Mouse (Mus musculus) testis, adult 2 months (tissue): ENCODE data around the gene Gm28053. TPM values are rescaled to one million over a fixed set of nuclear protein-coding genes. Genes with fewer than 3 reads are reported as not detected.

Experiments used
- H3K27ac ChIP-seq: fragments of 200-500 bp; 2 replicates; pipeline ENCODE4 v1.5.1; 2012; ENCODE audit warnings: low read depth, low read length; ENCODE audit not compliant: control insufficient read depth, insufficient read depth
- H3K27me3 ChIP-seq: fragments of 200-500 bp; 2 replicates; pipeline ENCODE4 v1.6.1; 2012; ENCODE audit warnings: mild to moderate bottlenecking, low read length, moderate library complexity; ENCODE audit not compliant: control insufficient read depth, insufficient read depth
- H3K36me3 ChIP-seq: fragments of 200-500 bp; 2 replicates; pipeline ENCODE4 v1.6.1; 2012; ENCODE audit warnings: mild to moderate bottlenecking, low read length; ENCODE audit not compliant: control insufficient read depth, insufficient read depth
- H3K4me1 ChIP-seq: fragments of 200-500 bp; 2 replicates; pipeline ENCODE4 v1.6.1; 2012; ENCODE audit warnings: low read length; ENCODE audit not compliant: control insufficient read depth, insufficient read depth
- H3K4me3 ChIP-seq: fragments of 200-500 bp; 2 replicates; pipeline ENCODE4 v1.5.1; 2012; ENCODE audit warnings: low read depth, mild to moderate bottlenecking, low read length, moderate library complexity, mixed read lengths; ENCODE audit not compliant: control insufficient read depth
- CTCF ChIP-seq: fragments of 200-500 bp; IDR thresholded peaks from 2 replicates; pipeline ENCODE4 v1.5.1; 2012; ENCODE audit warnings: low read depth, mild to moderate bottlenecking, inconsistent platforms, low read length, moderate library complexity; ENCODE audit not compliant: control insufficient read depth, insufficient read depth, insufficient replicate concordance
- POLR2A ChIP-seq: fragments of 200-500 bp; IDR thresholded peaks from 2 replicates; pipeline ENCODE4 v1.6.1; 2012; ENCODE audit warnings: low read depth, mild to moderate bottlenecking, inconsistent platforms, low read length, moderate library complexity; ENCODE audit not compliant: control insufficient read depth
- polyA plus RNA-seq: library from polyadenylated mRNA; depleted of rRNA; stranded (reverse); fragments of >200 nt; gene quantifications from 2 replicates; pipeline ENCODE4 v1.2.3, GENCODE M21; 2012

Gene Gm28053
- polyA plus RNA-seq, 1 experiment, result not detected

DNA sequence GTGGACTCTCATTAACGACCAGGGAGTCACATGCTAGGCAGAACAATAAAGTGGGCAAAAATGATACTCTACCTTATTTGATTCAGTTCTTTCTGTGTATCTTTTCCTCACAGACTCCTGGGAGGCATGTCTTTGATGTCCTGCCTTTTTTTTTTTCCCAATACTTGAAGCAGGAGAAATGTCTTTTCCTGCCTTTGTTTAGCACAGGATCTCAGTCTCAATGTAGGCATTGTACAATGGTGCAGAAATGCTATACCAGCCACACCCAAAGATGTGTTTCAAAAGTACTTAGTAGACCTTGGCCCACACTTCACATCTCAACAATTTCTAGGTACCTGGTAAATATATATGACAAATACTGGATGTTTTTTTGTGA, 20.9 kb upstream of the Gm28053 start:
- Histone ChIP-seq H3K36me3 (no peaks in the 10 kb centered on the region), H3K27ac (no peak overlapping the region), H3K4me3 (no peak overlapping the region), H3K27me3 (no peaks in the 10 kb centered on the region), H3K4me1 (no peaks in the 10 kb centered on the region)
- TF ChIP-seq CTCF, result no peak

DNA sequence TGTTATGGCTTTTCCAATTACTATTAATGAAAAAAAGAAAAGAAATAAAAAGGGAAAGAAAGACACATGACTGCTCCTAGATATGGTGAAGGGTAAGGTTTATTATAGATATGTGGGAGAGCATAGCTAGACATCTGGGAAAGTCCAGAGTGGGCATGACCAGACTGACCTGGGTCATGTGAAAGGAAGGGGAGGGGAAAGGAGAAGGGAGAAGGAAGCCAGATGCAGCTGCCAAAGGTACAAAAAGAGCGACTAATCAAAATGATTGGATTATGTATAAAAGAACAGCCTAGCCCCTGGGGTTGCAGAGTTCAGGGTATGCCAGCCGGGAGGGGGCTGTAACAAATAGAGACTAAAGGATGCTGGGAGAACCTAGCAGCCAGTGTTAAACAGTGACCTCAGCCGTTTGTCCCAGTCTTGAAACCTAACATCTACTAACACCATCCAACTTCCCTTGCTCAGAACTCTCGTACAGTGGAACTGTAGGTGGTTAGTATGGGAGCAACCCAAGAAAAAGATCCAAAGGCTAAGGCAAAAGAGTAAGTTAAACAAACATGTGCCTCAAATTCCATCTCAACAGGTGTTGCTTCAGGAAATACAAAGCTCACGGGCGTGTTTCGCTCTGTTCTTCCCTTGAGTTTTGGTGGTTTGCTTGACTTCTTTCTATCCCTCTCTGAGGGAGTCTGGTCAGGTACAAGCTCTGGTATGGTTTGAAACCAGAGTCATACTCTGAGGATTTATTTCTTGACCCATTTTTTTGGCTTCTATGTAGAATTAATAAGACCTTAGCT, 20.1 kb upstream of the Gm28053 start:
- TF ChIP-seq POLR2A, result no peak
- no peak for TF ChIP-seq CTCF

DNA sequence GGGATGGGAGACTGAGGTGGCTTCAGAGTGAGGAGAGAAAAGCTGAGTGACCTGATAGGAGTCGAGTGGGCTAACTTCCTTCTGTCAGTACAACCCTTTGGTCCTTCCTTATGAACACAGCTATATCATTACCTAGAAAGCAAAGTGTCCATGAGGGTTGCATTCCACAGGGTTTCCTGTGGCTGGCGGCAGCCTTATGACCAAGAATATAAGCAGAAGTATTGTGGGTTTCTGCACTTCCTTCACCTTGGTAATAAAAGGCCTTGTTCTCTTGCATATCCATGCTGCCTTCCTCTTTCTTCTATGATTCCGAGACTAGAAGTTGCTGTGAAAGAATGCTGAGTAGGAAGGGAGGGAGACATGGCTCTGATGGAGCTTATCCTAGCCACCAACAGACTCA, 19.5 kb upstream of the Gm28053 start:
- H3K4me3 ChIP-seq, result no peak overlapping the region
- H3K27me3 ChIP-seq, result no peaks in the 10 kb centered on the region
- no peaks in the 10 kb centered on the region for H3K4me1 ChIP-seq
- no peaks in the 10 kb centered on the region for H3K36me3 ChIP-seq
- no peak overlapping the region for H3K27ac ChIP-seq
- TF ChIP-seq CTCF (no peak), POLR2A (no peak)

More for the DNA sequence above, 20.1 kb upstream of the Gm28053 start:
- Histone ChIP-seq H3K4me1 (no peaks in the 10 kb centered on the region), H3K36me3 (no peaks in the 10 kb centered on the region), H3K4me3 (no peak overlapping the region), H3K27ac (no peak overlapping the region), H3K27me3 (no peaks in the 10 kb centered on the region)

DNA sequence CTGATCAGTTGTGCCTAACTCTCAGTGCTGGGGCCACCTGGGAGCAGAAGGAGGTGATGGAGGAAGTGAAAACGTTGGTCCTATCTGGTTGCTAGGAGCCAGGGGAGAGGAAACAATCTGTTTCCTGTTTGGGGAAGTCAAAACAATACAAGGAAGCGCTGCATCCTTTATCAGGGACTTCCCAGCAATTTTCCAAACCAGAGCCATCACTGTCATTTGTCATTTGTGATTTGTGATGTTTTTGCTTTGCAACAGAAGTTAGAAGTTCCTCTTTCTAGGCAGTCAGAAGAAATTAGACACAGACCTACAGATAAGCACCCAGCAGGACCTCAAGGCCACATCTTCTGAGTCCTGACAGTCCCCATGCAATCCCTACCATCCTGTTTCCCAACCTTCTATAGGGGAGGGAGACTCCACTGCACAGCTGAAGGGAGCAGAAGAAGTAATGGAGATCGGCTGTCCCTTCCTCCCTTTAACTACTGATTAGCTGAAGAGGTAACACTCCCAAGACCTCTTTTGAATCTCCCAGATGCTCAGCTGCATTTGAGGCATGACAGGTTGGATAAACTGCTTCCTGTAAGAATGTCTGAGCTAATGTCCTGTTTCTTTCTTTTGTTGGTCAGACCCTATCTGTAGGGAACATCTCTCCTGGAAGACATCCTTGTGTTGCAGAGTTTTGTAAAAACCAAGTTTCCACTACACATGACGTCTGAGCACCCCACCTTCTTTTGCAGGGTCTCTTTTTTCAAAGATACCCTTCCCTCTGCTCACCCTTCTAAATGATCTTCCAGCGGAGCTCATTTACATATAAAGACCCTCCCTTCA, 17.9 kb upstream of the Gm28053 start:
- TF ChIP-seq POLR2A, result no peak
- TF ChIP-seq CTCF, result no peak
- H3K27me3 ChIP-seq, result no peaks in the 10 kb centered on the region
- H3K4me1 ChIP-seq, result no peaks in the 10 kb centered on the region
- H3K27ac ChIP-seq, result no peak overlapping the region
- H3K4me3 ChIP-seq, result no peak overlapping the region
- no peaks in the 10 kb centered on the region for H3K36me3 ChIP-seq

DNA sequence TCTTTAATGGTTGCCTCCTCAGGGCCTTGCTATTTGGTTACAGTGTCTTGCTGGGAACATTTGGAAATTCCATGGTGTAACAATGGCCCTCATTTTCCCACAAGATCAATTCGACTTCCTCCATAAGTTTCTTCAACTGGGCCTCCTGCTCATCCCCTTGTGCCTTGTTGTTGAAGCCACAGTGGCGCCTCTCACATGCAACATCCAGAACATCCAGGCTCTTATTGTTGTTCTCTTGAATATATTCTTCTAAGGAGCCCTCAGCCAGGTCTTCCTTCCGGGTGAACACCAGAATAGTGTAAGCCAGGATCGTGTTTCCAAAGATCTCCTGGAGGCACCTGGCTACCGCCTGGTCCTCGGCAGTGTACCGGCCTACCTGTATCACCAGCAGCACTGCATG, 16.3 kb upstream of the Gm28053 start:
- H3K4me3 ChIP-seq, result no peak overlapping the region
- H3K27ac ChIP-seq, result no peak overlapping the region
- no peaks in the 10 kb centered on the region for H3K27me3 ChIP-seq
- no peak for TF ChIP-seq POLR2A
- no peak for TF ChIP-seq CTCF
- H3K4me1 ChIP-seq, result no peaks in the 10 kb centered on the region
- H3K36me3 ChIP-seq, result no peaks in the 10 kb centered on the region

DNA sequence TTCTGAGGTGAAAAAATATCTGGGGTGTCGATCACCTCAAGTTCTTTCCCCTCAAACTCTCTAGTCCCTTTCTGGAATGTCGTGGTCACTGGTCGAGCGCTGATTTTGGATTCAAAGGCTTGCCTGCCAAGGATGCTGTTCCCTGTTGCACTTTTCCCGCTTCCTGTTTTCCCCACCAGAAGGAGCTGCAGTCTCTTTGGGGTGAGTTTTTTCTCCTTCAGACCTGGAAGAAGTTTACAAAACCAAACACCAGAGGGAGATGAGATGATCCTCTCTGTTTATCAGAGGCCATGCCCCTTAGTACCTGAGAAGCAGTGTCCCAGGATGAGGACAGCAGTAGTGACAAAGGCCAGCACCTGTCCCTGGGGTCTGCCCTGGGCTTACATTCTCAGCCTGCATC, 15.8 kb upstream of the Gm28053 start:
- Histone ChIP-seq H3K4me3 (no peak overlapping the region), H3K27me3 (no peaks in the 10 kb centered on the region), H3K36me3 (no peaks in the 10 kb centered on the region), H3K4me1 (no peaks in the 10 kb centered on the region), H3K27ac (no peak overlapping the region)
- TF ChIP-seq CTCF, result no peak
- no peak for TF ChIP-seq POLR2A

DNA sequence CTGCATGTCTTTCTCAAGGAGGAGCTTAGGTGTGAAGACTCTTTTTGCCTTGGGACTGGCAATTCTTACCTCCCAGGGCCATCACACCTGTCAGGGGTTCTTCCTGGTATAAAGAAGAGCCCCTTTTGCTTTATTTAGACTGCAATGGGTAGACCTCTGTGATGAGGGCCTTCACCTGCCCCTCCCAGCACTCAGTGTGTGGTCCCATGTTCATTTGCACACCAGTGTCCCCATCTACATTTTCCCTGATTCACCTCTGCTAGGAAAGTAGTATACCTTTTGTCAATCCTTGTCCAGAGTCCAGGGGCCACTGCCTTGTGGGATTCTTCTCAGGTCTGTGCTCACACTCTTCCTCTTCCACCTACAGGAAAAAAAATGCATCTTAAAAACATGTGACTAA, 14.3 kb upstream of the Gm28053 start:
- Histone ChIP-seq H3K4me1 (no peaks in the 10 kb centered on the region), H3K27me3 (no peaks in the 10 kb centered on the region), H3K4me3 (no peak overlapping the region), H3K27ac (no peak overlapping the region), H3K36me3 (no peaks in the 10 kb centered on the region)
- TF ChIP-seq CTCF, result no peak
- no peak for TF ChIP-seq POLR2A

DNA sequence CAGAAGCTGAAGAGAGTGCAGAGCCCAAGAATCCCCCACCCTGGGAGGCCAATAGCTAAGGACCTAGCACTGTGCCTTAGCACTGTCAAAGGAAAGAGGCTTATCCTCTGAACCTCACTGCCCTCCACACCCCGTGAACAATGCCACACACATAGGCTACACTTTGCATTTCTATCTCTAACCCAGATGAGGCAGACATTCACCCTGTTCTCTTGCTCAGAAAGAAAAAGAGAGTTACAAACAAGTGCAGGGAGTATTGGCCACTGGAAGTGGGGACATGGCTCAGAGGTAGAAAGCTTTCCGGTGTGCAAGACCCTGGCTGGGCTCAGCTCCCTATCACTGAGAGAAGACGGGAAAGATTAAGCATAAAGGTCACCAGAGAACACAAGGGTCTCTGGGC, 12.3 kb upstream of the Gm28053 start:
- TF ChIP-seq CTCF (no peak), POLR2A (no peak)
- Histone ChIP-seq H3K4me3 (no peak overlapping the region), H3K36me3 (no peaks in the 10 kb centered on the region), H3K27ac (no peak overlapping the region), H3K27me3 (no peaks in the 10 kb centered on the region), H3K4me1 (no peaks in the 10 kb centered on the region)
